ENCODE assay signal across 26 mouse cellular contexts in genomic region chr5:110415022-110415421, GRCm38 (mm10). TPM values are rescaled to one million over a fixed set of nuclear protein-coding genes. Genes with fewer than 3 reads are reported as not detected.
DNase-seq lines count a peak whose midpoint lies in the region; ATAC-seq and TF ChIP-seq lines count a peak whose summit lies in the region.
"Had no signal": no experiment of that assay in that cellular context is flagged by ENCODE, and none has a peak within 500 bp of the region (broad histone marks: within the 10 kb centered on the region; RNA-seq: fewer than 3 reads in every experiment).

No protein-coding gene starts in this region.

- peaks cover 58% of the 10 kb centered on the region for H3K4me1 ChIP-seq in forebrain, embryonic 10.5 days
- peaks cover 17% of the 10 kb centered on the region for H3K4me1 ChIP-seq in forebrain, postnatal 0 days (ENCODE audit: insufficient read depth)
- H3K4me1 ChIP-seq in hindbrain, embryonic 14.5 days (replicated peaks; ENCODE audit: control insufficient read depth, insufficient read depth, low read length), result peaks cover 39% of the 10 kb centered on the region
- H3K4me1 ChIP-seq in hindbrain, embryonic 11.5 days (replicated peaks; ENCODE audit: control insufficient read depth, insufficient read depth, low read length), result peaks cover 22% of the 10 kb centered on the region
- peaks cover 56% of the 10 kb centered on the region for H3K4me1 ChIP-seq in neural tube, embryonic 13.5 days (replicated peaks)
- peaks cover 41% of the 10 kb centered on the region for H3K4me1 ChIP-seq in neural tube, embryonic 15.5 days

- H3K4me3 ChIP-seq in forebrain, embryonic 10.5 days, result no peak overlapping the region
- no peak overlapping the region for H3K4me3 ChIP-seq in forebrain, postnatal 0 days (ENCODE audit: low read depth, low read length)
- no peak overlapping the region for H3K4me3 ChIP-seq in hindbrain, embryonic 14.5 days (replicated peaks; ENCODE audit: low read length)
- H3K4me3 ChIP-seq in hindbrain, embryonic 11.5 days (ENCODE audit: low read depth, low read length), result no peak overlapping the region
- no peak overlapping the region for H3K4me3 ChIP-seq in neural tube, embryonic 13.5 days
- no peak overlapping the region for H3K4me3 ChIP-seq in neural tube, embryonic 15.5 days (replicated peaks)
- H3K4me3 ChIP-seq: embryonic facial prominence, embryonic 12.5 days; heart, embryonic 12.5 days; kidney, embryonic 15.5 days; neural tube, embryonic 12.5 days had no signal

- H3K9ac ChIP-seq in forebrain, postnatal 0 days, result no peak overlapping the region
- no peak overlapping the region for H3K9ac ChIP-seq in hindbrain, embryonic 14.5 days
- H3K9ac ChIP-seq in hindbrain, embryonic 11.5 days (ENCODE audit: low read depth, low read length), result no peak overlapping the region
- H3K9ac ChIP-seq in neural tube, embryonic 13.5 days, result no peak overlapping the region
- no peak overlapping the region for H3K9ac ChIP-seq in neural tube, embryonic 15.5 days (replicated peaks)
- H3K9ac ChIP-seq: embryonic facial prominence, embryonic 12.5 days; kidney, embryonic 15.5 days; liver, embryonic 14.5 days; lung, embryonic 14.5 days; neural tube, embryonic 12.5 days had no signal

- no peak overlapping the region for H3K4me2 ChIP-seq in forebrain, postnatal 0 days (ENCODE audit: low read depth)
- H3K4me2 ChIP-seq in hindbrain, embryonic 14.5 days (replicated peaks), result no peak overlapping the region
- H3K4me2 ChIP-seq in hindbrain, embryonic 11.5 days (replicated peaks; ENCODE audit: low read depth, low read length), result no peak overlapping the region
- no peak overlapping the region for H3K4me2 ChIP-seq in neural tube, embryonic 13.5 days
- no peak overlapping the region for H3K4me2 ChIP-seq in neural tube, embryonic 15.5 days
- H3K4me2 ChIP-seq: embryonic facial prominence, embryonic 12.5 days; heart, embryonic 12.5 days; kidney, embryonic 15.5 days; lung, embryonic 14.5 days had no signal

- DNase-seq in forebrain, embryonic 10.5 days (ENCODE audit: extremely low spot score, low spot score), result no peak
- DNase-seq in forebrain, postnatal 0 days, result no peak
- DNase-seq in hindbrain, embryonic 14.5 days (ENCODE audit: low spot score), result no peak
- DNase-seq in hindbrain, embryonic 11.5 days (ENCODE audit: low spot score), result no peak
- DNase-seq in neural tube, embryonic 10.5 days (ENCODE audit: extremely low spot score, low spot score), result no peak
- DNase-seq in cerebellum, adult 11-12 months, result no peak
- DNase-seq: adrenal gland, adult 8-10 months; cerebellum, adult 18-20 months; cerebellum, postnatal 25 days; gastrocnemius, postnatal 10 days; heart, adult 11 months; heart, postnatal 14 days; kidney, postnatal 36 days; lung, embryonic 14.5 days; thymus, adult 18-20 months; thymus, postnatal 36 days had no signal

- 77% methylated on average over 5 of the region's 5 CpGs for WGBS in forebrain, embryonic 10.5 days
- 59% methylated on average over 5 of the region's 5 CpGs for WGBS in forebrain, postnatal 0 days
- WGBS in hindbrain, embryonic 14.5 days, result 70% methylated on average over 5 of the region's 5 CpGs
- WGBS in hindbrain, embryonic 11.5 days, result 84% methylated on average over 5 of the region's 5 CpGs
- 18% methylated on average over 5 of the region's 5 CpGs for WGBS in neural tube, embryonic 13.5 days
- WGBS in neural tube, embryonic 15.5 days, result 15% methylated on average over 5 of the region's 5 CpGs

- no peaks in the 10 kb centered on the region for H3K9me3 ChIP-seq in forebrain, embryonic 10.5 days
- no peaks in the 10 kb centered on the region for H3K9me3 ChIP-seq in forebrain, postnatal 0 days (ENCODE audit: low read length)
- no peaks in the 10 kb centered on the region for H3K9me3 ChIP-seq in hindbrain, embryonic 14.5 days (ENCODE audit: control insufficient read depth, low read length)
- H3K9me3 ChIP-seq in hindbrain, embryonic 11.5 days (ENCODE audit: control insufficient read depth, low read length), result no peaks in the 10 kb centered on the region
- no peaks in the 10 kb centered on the region for H3K9me3 ChIP-seq in neural tube, embryonic 13.5 days
- no peaks in the 10 kb centered on the region for H3K9me3 ChIP-seq in neural tube, embryonic 15.5 days (replicated peaks)
- H3K9me3 ChIP-seq: embryonic facial prominence, embryonic 12.5 days; heart, embryonic 12.5 days; kidney, embryonic 15.5 days; neural tube, embryonic 12.5 days had no signal

- H3K27me3 ChIP-seq in forebrain, embryonic 10.5 days (ENCODE audit: poor library complexity, severe bottlenecking), result peaks cover 35% of the 10 kb centered on the region
- no peaks in the 10 kb centered on the region for H3K27me3 ChIP-seq in forebrain, postnatal 0 days (ENCODE audit: insufficient read depth, low read length)
- no peaks in the 10 kb centered on the region for H3K27me3 ChIP-seq in hindbrain, embryonic 14.5 days (ENCODE audit: control insufficient read depth, insufficient read depth, low read length)
- H3K27me3 ChIP-seq in hindbrain, embryonic 11.5 days (ENCODE audit: control insufficient read depth, insufficient read depth, low read length), result no peaks in the 10 kb centered on the region
- H3K27me3 ChIP-seq in neural tube, embryonic 13.5 days, result peaks cover 11% of the 10 kb centered on the region
- H3K27me3 ChIP-seq in neural tube, embryonic 15.5 days (replicated peaks), result no peaks in the 10 kb centered on the region
- H3K27me3 ChIP-seq: embryonic facial prominence, embryonic 12.5 days; heart, embryonic 12.5 days; kidney, embryonic 15.5 days had no signal

- ATAC-seq in forebrain, postnatal 0 days, result no peak
- no peak for ATAC-seq in hindbrain, embryonic 14.5 days (ENCODE audit: low FRiP score)
- no peak for ATAC-seq in hindbrain, embryonic 11.5 days (ENCODE audit: low FRiP score)
- ATAC-seq in neural tube, embryonic 13.5 days (ENCODE audit: low read depth), result no peak
- ATAC-seq in neural tube, embryonic 15.5 days (ENCODE audit: low FRiP score), result no peak
- ATAC-seq: activated CD4-positive, CD25-positive, alpha-beta regulatory T cell, adult 4 months; hindbrain, embryonic 16.5 days; intestine, postnatal 0 days had no signal

- TF ChIP-seq CTCF in forebrain, postnatal 0 days (IDR thresholded peaks at IDR 0.05; ENCODE audit: low read depth), result no peak

- H3K27ac ChIP-seq in forebrain, embryonic 10.5 days, result peak overlapping the region; percentile 92
- H3K27ac ChIP-seq in forebrain, postnatal 0 days (ENCODE audit: low read depth, low read length), result no peak overlapping the region
- H3K27ac ChIP-seq in hindbrain, embryonic 14.5 days, result peak overlapping the region; percentile 84; the same call in 1 of the 2 replicates
- no peak overlapping the region for H3K27ac ChIP-seq in hindbrain, embryonic 11.5 days (ENCODE audit: low read depth, low read length)
- peak overlapping the region; percentile 89 for H3K27ac ChIP-seq in neural tube, embryonic 13.5 days (replicated peaks)
- H3K27ac ChIP-seq in neural tube, embryonic 15.5 days (replicated peaks), result peak overlapping the region; percentile 75; the same call in 1 of the 2 replicates
- H3K27ac ChIP-seq: embryonic facial prominence, embryonic 12.5 days; kidney, embryonic 15.5 days; liver, embryonic 14.5 days had no signal

- peaks cover 19% of the 10 kb centered on the region for H3K36me3 ChIP-seq in forebrain, embryonic 10.5 days (replicated peaks)
- H3K36me3 ChIP-seq in forebrain, postnatal 0 days (ENCODE audit: insufficient read depth), result peaks cover 13% of the 10 kb centered on the region; the same call in 1 of the 2 replicates
- H3K36me3 ChIP-seq in hindbrain, embryonic 14.5 days (replicated peaks; ENCODE audit: control insufficient read depth, insufficient read depth), result peaks cover 13% of the 10 kb centered on the region; the same call in 1 of the 2 replicates
- no peaks in the 10 kb centered on the region for H3K36me3 ChIP-seq in hindbrain, embryonic 11.5 days (ENCODE audit: control insufficient read depth, insufficient read depth, low read length)
- H3K36me3 ChIP-seq in neural tube, embryonic 13.5 days, result no peaks in the 10 kb centered on the region
- no peaks in the 10 kb centered on the region; the same call in 1 of the 2 replicates for H3K36me3 ChIP-seq in neural tube, embryonic 15.5 days

RNA-seq across cellular contexts. Expression of gene Fbrsl1, which starts 33.3 kb away (rescaled TPM):
- 19.6 and 20.5 TPM in 2 replicates for polyA plus RNA-seq in forebrain, embryonic 10.5 days (2016; fragmentation: Nextera tagmentation; extraction: Ambion mirVana)
- 28.1 and 30.3 TPM in 2 replicates for total RNA-seq in forebrain, postnatal 0 days (2014; rRNA removed)
- 20.2 and 21.3 TPM in 2 replicates for polyA plus RNA-seq in forebrain, postnatal 0 days (2015; fragmentation: Nextera tagmentation; extraction: Ambion mirVana)
- 23.8 and 24.8 TPM in 2 replicates for polyA plus RNA-seq in hindbrain, embryonic 14.5 days (2014; fragmentation: Nextera tagmentation; extraction: Ambion mirVana)
- 15.8 and 17.5 TPM in 2 replicates for polyA plus RNA-seq in hindbrain, embryonic 11.5 days (2014; fragmentation: Nextera tagmentation; extraction: Ambion mirVana)
- 25.5 and 29.0 TPM in 2 replicates for polyA plus RNA-seq in neural tube, embryonic 13.5 days (2015; fragmentation: Nextera tagmentation; extraction: Ambion mirVana)
- 16.7 and 19.7 TPM in 2 replicates for polyA plus RNA-seq in neural tube, embryonic 15.5 days (2015; fragmentation: Nextera tagmentation; extraction: Ambion mirVana)

Comparison
In these comparisons a context has a peak if more than half of its experiments do, and no peak if none do; other contexts are left out.
1. H3K27ac ChIP-seq: peak in forebrain, embryonic 10.5 days (single experiment), hindbrain, embryonic 14.5 days (single experiment), neural tube, embryonic 13.5 days (single experiment) and neural tube, embryonic 15.5 days (single experiment); none in forebrain, postnatal 0 days (single experiment) and hindbrain, embryonic 11.5 days (single experiment).